Mouse (Mus musculus) heart, postnatal 0 days (tissue): ENCODE results near the gene Snapc4.

ENCODE experiments used
- CTCF ChIP-seq: IDR thresholded peaks from 2 replicates; pipeline ENCODE4 v1.5.1; 2016; ENCODE audit warnings: antibody characterized with exemption, control low read depth, low read depth
- EP300 ChIP-seq: IDR thresholded peaks from 2 replicates; pipeline ENCODE4 v1.6.1; 2016; ENCODE audit warnings: antibody characterized with exemption, low read depth

- TF ChIP-seq EP300 (no peak), CTCF (no peak)
Measured at GRCm38 (mm10) chr2:26399647-26400046, 19.2 kb upstream of the Snapc4 start.
